Mouse (Mus musculus) C2C12 (cell line): ENCODE data around the gene Emid1. TPM values are rescaled to one million over a fixed set of nuclear protein-coding genes. Genes with fewer than 3 reads are reported as not detected.

ENCODE experiments used
- H3K27me3 ChIP-seq: one replicate; pipeline ENCODE4 v1.6.1; 2011; ENCODE audit not compliant: control insufficient read depth, insufficient read depth, insufficient read length
- H3K36me3 ChIP-seq: one replicate; pipeline ENCODE4 v1.6.1; 2011; ENCODE audit not compliant: control insufficient read depth, insufficient read depth
- H3K4me3 ChIP-seq: one replicate; pipeline ENCODE4 v1.5.1; 2011; ENCODE audit warnings: mild to moderate bottlenecking, control low read depth; ENCODE audit not compliant: poor library complexity, insufficient read depth, severe bottlenecking
- H3K79me2 ChIP-seq: one replicate; pipeline ENCODE4 v1.6.1; 2011; ENCODE audit not compliant: control insufficient read depth, insufficient read depth
- H3K79me3 ChIP-seq: one replicate; pipeline ENCODE4 v1.6.1; 2011; ENCODE audit warnings: low read depth, control low read depth
- H3ac ChIP-seq: one replicate; pipeline ENCODE3; 2011; ENCODE audit warnings: low read depth; ENCODE audit not compliant: control insufficient read depth, insufficient read length
- CEBPB ChIP-seq: IDR thresholded peaks from one replicate; pipeline ENCODE4 v1.6.1; 2011; ENCODE audit warnings: low read depth, mild to moderate bottlenecking, control low read depth, moderate library complexity
- CTCF ChIP-seq: IDR thresholded peaks from one replicate; pipeline ENCODE4 v1.5.1; 2011; ENCODE audit not compliant: control insufficient read depth, insufficient read depth, insufficient read length
- FOSL1 ChIP-seq: IDR thresholded peaks from one replicate; pipeline ENCODE4 v1.8.0; 2011; ENCODE audit warnings: mild to moderate bottlenecking, low read length; ENCODE audit not compliant: poor library complexity, insufficient read depth, severe bottlenecking
- MAX ChIP-seq: IDR thresholded peaks from one replicate; pipeline ENCODE4 v1.6.1; 2011; ENCODE audit warnings: mild to moderate bottlenecking, control low read depth
- MYOD1 ChIP-seq: IDR thresholded peaks from one replicate; pipeline ENCODE4 v1.6.1; 2011; ENCODE audit warnings: low read depth; ENCODE audit not compliant: control insufficient read depth, insufficient read length
- MYOG ChIP-seq: IDR thresholded peaks from one replicate; pipeline ENCODE4 v1.6.1; 2011; ENCODE audit not compliant: control insufficient read depth, insufficient read length; ENCODE audit errors: extremely low read depth
- USF1 ChIP-seq: IDR thresholded peaks from one replicate; pipeline ENCODE4 v1.6.1; 2011; ENCODE audit warnings: low read depth, mild to moderate bottlenecking, control low read depth, moderate library complexity
- polyA plus RNA-seq: library from polyadenylated mRNA; unstranded; fragments of >200 nt; fragmentation: generic; extraction: Trizol; gene quantifications from one replicate; pipeline ENCODE4 v1.2.1, GENCODE M21; 2012; ENCODE audit warnings: missing spikeins

Emid1 gene
- polyA plus RNA-seq, 1 experiment = 0.02 TPM

GRCm38 (mm10) chr11:5172861-5173260 is 20.8 kb upstream of the Emid1 start:
- no peak overlapping the region for H3ac ChIP-seq
- no peak overlapping the region for H3K4me3 ChIP-seq
- H3K79me3 ChIP-seq = no peaks in the 10 kb centered on the region
- H3K79me2 ChIP-seq = no peaks in the 10 kb centered on the region
- TF ChIP-seq FOSL1 = no peak
- peak; percentile 33 for TF ChIP-seq MYOD1
- no peaks in the 10 kb centered on the region for H3K27me3 ChIP-seq
- no peaks in the 10 kb centered on the region for H3K36me3 ChIP-seq

DNA sequence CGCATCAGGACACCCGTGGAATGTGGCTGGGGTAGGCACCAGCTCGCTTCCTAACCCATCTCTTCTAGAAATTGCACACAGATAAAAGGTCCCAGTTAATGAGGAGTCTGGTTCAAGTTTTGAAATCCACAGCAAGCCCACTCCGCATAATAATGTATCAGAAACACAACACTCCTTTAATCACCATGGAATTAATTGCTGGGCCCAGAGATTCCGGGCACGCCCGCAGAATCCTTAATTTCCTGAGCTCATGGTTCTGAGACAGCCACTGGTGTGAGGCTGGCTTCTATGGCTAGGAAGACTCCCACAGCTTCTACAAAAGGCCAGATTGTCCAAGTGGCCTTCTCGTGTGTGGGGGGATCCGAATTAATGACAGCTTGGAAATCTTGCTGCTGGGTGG is 15.3 kb upstream of the Emid1 start:
- H3K79me3 ChIP-seq = no peaks in the 10 kb centered on the region
- H3K4me3 ChIP-seq = no peak overlapping the region
- TF ChIP-seq CEBPB (no peak), USF1 (no peak), MYOD1 (no peak), MAX (no peak), CTCF (no peak), FOSL1 (no peak), MYOG (no peak)
- H3K79me2 ChIP-seq = no peaks in the 10 kb centered on the region
- no peaks in the 10 kb centered on the region for H3K27me3 ChIP-seq
- H3ac ChIP-seq = no peak overlapping the region
- no peaks in the 10 kb centered on the region for H3K36me3 ChIP-seq

GRCm38 (mm10) chr11:5165471-5165916 is 13.4 kb upstream of the Emid1 start:
- Histone ChIP-seq H3K36me3 (no peaks in the 10 kb centered on the region), H3K79me2 (no peaks in the 10 kb centered on the region), H3K4me3 (no peak overlapping the region), H3K79me3 (peaks cover 1% of the 10 kb centered on the region), H3ac (no peak overlapping the region), H3K27me3 (no peaks in the 10 kb centered on the region)
- TF ChIP-seq MAX (no peak), USF1 (no peak), MYOD1 (no peak), FOSL1 (no peak), CEBPB (no peak), MYOG (no peak)

GRCm38 (mm10) chr11:5164310-5164709 is 12.3 kb upstream of the Emid1 start:
- Histone ChIP-seq H3K79me2 (no peaks in the 10 kb centered on the region), H3K36me3 (no peaks in the 10 kb centered on the region), H3K27me3 (no peaks in the 10 kb centered on the region), H3K79me3 (peaks cover 1% of the 10 kb centered on the region), H3ac (no peak overlapping the region), H3K4me3 (no peak overlapping the region)
- TF ChIP-seq CTCF (no peak), MYOG (no peak), FOSL1 (no peak), CEBPB (no peak), MAX (no peak), MYOD1 (no peak), USF1 (no peak)

DNA sequence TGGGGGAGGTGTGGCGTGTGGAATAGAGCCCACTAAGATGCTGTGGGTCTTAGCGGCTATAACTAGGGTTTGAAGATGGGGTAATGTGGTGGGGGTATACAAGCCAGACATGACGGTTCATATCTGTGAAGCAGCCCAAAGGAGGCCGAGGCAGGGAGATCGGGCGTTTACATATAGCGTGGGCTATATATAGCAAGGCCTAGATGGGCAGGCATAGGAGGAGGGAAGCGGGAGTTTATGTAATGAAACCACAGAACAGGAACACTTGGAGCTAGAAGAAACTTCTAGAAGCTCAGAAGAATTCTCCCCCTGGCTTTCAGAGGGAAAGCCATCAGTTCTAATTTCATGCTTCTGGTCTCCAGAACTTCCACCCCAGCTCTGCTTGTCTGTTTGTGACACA is 11.4 kb upstream of the Emid1 start:
- TF ChIP-seq MYOD1 = no peak
- Histone ChIP-seq H3K4me3 (no peak overlapping the region), H3K79me2 (no peaks in the 10 kb centered on the region), H3K27me3 (no peaks in the 10 kb centered on the region), H3K36me3 (no peaks in the 10 kb centered on the region), H3K79me3 (peaks cover 1% of the 10 kb centered on the region), H3ac (no peak overlapping the region)

DNA sequence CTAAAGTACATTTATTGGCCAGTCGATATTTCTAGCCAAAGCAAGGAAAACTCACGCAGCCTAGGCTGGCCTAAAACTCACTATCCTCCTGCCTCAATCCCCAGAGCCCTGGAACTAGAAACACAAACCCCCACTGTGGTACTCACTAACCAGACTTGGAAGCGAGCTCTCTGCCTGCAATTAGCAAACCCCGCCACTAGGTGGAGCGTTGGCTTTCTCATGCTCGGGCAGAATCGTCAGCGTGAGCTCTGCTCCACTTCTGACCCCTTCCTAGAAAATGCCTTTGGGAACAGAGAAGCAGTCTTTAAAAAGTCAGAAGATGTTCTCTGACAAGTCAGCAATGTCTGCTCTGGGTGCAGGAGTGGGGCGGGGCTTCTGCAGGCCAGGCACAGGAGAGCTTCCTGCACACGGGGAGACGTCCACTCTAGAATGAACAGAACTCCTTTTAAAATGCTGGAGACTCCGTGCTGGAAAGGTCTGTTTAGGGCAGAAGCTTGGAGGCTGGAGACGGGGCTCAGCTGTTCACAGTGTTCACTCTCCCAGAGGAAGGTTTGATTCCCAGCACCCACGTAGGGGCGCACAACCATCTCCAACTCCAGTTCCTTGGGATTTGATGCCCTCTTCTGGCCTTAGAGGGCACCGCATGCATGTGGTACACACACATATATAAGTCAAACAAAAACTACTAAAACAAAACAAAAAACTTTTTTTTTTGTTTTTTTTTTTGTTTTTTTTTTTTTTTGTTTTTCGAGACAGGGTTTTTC is 8.8 kb upstream of the Emid1 start:
- Histone ChIP-seq H3ac (no peak overlapping the region), H3K79me3 (peaks cover 1% of the 10 kb centered on the region), H3K4me3 (no peak overlapping the region), H3K27me3 (peaks cover 8% of the 10 kb centered on the region), H3K79me2 (no peaks in the 10 kb centered on the region), H3K36me3 (no peaks in the 10 kb centered on the region)
- TF ChIP-seq MYOD1 (no peak), FOSL1 (no peak)

DNA sequence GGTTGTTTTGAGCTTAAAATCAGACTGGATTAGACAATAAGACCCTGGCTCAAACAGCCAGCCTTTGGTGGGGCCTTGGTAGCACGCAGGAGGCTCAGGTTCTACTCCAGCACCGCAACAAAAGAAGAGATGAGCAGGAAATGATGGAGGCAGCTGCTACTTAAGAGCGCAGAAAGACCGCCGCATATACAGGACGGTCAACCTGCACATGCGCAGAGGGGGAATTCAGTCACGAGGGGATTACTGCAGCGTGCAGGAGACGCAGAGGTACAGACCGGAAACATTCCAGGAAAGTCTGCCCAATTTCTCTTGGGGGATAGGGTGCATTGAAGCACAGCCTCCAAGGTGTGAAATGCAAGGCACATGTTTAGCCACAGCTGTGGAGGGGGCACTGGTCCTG is 6.0 kb upstream of the Emid1 start:
- TF ChIP-seq USF1 (no peak), CTCF (no peak), CEBPB (no peak), MYOG (no peak), MAX (no peak), FOSL1 (no peak), MYOD1 (no peak)
- H3ac ChIP-seq = no peak overlapping the region
- no peaks in the 10 kb centered on the region for H3K79me2 ChIP-seq
- H3K4me3 ChIP-seq = no peak overlapping the region
- peaks cover 1% of the 10 kb centered on the region for H3K79me3 ChIP-seq
- peaks cover 20% of the 10 kb centered on the region for H3K27me3 ChIP-seq
- no peaks in the 10 kb centered on the region for H3K36me3 ChIP-seq
